Mouse (Mus musculus): ENCODE measurements at regions not wholly inside any gene's neighbourhood (a gene's known extent, or its start where the extent isn't known, plus 50 kb on each side); places are given as distances from the start of the nearest gene placed in this dataset.

- Histone ChIP-seq H3K27me3 (ENCODE audit: control insufficient read depth, insufficient read depth, low read length) (no peaks in the 10 kb centered on the region), H3K36me3 (replicated peaks; ENCODE audit: control insufficient read depth, insufficient read depth) (no peaks in the 10 kb centered on the region), H3K9ac (no peak overlapping the region), H3K4me2 (replicated peaks) (no peak overlapping the region), H3K4me3 (replicated peaks; ENCODE audit: low read length) (no peak overlapping the region), H3K9me3 (ENCODE audit: control insufficient read depth, low read length) (no peaks in the 10 kb centered on the region), H3K4me1 (replicated peaks; ENCODE audit: control insufficient read depth, insufficient read depth, low read length) (peaks cover 8% of the 10 kb centered on the region; the same call in 1 of the 2 replicates), H3K27ac (no peak overlapping the region)
- no peak for ATAC-seq (ENCODE audit: low FRiP score)
- 70% methylated on average over 3 of the region's 3 CpGs for WGBS
- no peak for DNase-seq (ENCODE audit: low spot score)
Observed at GRCm38 (mm10) chr3:151891336-151891735, 53.9 kb upstream of the Ptgfr start.

- no peak for DNase-seq (ENCODE audit: low spot score)
- H3K36me3 ChIP-seq (replicated peaks; ENCODE audit: control insufficient read depth, insufficient read depth) = no peaks in the 10 kb centered on the region
- H3K9me3 ChIP-seq (ENCODE audit: control insufficient read depth, low read length) = no peaks in the 10 kb centered on the region
- H3K27ac ChIP-seq = no peak overlapping the region
- 52% methylated on average over 8 of the region's 8 CpGs for WGBS
- H3K9ac ChIP-seq = no peak overlapping the region
- no peaks in the 10 kb centered on the region for H3K27me3 ChIP-seq (ENCODE audit: control insufficient read depth, insufficient read depth, low read length)
- H3K4me1 ChIP-seq (replicated peaks; ENCODE audit: control insufficient read depth, insufficient read depth, low read length) = peaks cover 8% of the 10 kb centered on the region; the same call in 1 of the 2 replicates
- no peak for ATAC-seq (ENCODE audit: low FRiP score)
- no peak overlapping the region for H3K4me2 ChIP-seq (replicated peaks)
- no peak overlapping the region for H3K4me3 ChIP-seq (replicated peaks; ENCODE audit: low read length)
Observed at GRCm38 (mm10) chr3:151889738-151890137, 52.3 kb upstream of the Ptgfr start.
